Mouse (Mus musculus): ENCODE data around the gene Tmem265. TPM values are rescaled to one million over a fixed set of nuclear protein-coding genes. Genes with fewer than 3 reads are reported as not detected.

The Tmem265 gene
- polyA plus RNA-seq (2014; fragmentation: Nextera tagmentation; extraction: Ambion mirVana), result 4.0 and 8.4 TPM in 2 replicates

DNA sequence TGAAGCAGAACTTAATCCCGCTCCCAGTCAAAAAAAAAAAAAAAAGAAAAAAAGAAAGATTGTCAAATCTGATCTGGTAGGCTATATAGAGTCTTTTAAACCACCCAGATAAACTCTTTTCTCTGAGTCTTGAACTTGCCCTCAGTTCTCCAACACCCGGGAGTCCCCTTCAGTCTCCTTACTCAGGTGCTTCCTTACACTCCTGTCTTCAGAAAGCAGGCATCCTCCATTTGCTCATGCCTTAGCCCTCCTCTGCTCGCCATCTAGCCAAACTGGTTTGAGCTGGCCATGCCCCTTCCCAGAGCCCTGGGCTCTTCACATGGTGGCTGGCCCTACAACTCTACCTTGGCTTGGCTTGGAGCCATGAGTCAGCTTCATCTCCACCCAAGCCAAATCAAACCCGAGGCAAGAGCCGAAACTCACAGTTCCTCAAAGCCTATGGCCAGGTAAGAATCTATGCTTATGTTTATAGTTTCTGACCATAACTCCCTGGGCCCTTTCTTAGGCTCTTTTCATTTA is at the start of gene Tmem265:
TSS of gene Tmem265 (plus strand) at position 51 of the 519 bp plus-strand sequence.
- Histone ChIP-seq H3K4me2 (no peak within 1 kb of the TSS), H3K9me3 (ENCODE audit: control insufficient read depth, low read length) (no peaks in the 10 kb centered on the region), H3K4me3 (ENCODE audit: low read depth, low read length) (no peak within 1 kb of the TSS), H3K4me1 (ENCODE audit: control insufficient read depth, insufficient read depth, low read length) (no peaks in the 10 kb centered on the region), H3K36me3 (ENCODE audit: control insufficient read depth, insufficient read depth, low read length) (peaks cover 30% of the 10 kb centered on the region), H3K27ac (ENCODE audit: low read depth, low read length) (no peak within 1 kb of the TSS), H3K27me3 (ENCODE audit: control insufficient read depth, insufficient read depth, low read length) (no peaks in the 10 kb centered on the region), H3K9ac (ENCODE audit: low read length) (no peak within 1 kb of the TSS)
- ATAC-seq (ENCODE audit: low FRiP score) (no peak), DNase-seq (ENCODE audit: low spot score, missing footprints) (no peak)
- 91% methylated on average over 5 of the region's 5 CpGs for WGBS

DNA sequence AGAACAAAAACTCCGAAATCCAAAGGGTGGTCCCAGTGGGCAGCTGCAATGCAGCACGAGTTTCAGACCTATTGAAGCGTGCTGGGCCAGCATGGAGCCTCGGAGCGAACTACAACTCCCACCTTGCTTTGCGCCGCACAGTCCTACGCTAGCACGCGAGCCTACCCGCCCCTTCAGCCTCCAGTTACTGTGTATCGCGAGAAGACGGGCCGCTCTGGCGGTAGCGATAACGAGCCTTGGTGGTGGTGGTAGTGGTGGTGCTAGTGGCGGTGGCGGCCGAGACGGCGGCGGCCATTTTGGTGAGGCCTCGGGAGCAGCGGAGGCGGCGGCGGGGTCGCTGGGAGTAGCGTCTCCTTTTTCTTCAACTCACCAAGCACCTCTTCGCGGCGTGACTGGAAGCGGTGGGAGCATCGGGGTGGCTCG is 49.4 kb upstream of the Tmem265 start, which contains the start of gene Srcap:
TSS of gene Srcap (plus strand) at position 176 of the 423 bp plus-strand sequence.
- peak within 1 kb of the TSS; percentile 87 for H3K9ac ChIP-seq (ENCODE audit: low read length)
- H3K4me2 ChIP-seq, result peak within 1 kb of the TSS; percentile 53
- no peaks in the 10 kb centered on the region for H3K27me3 ChIP-seq (ENCODE audit: control insufficient read depth, insufficient read depth, low read length)
- H3K36me3 ChIP-seq (ENCODE audit: control insufficient read depth, insufficient read depth, low read length), result peaks cover 8% of the 10 kb centered on the region
- under 1% methylated on average over 37 of the region's 37 CpGs for WGBS
- peak within 1 kb of the TSS; percentile 81 for H3K4me3 ChIP-seq (ENCODE audit: low read depth, low read length)
- peak within 1 kb of the TSS; percentile 97 for H3K27ac ChIP-seq (ENCODE audit: low read depth, low read length)
- DNase-seq (ENCODE audit: low spot score, missing footprints), result peak; percentile 98
- H3K4me1 ChIP-seq (ENCODE audit: control insufficient read depth, insufficient read depth, low read length), result peaks cover 8% of the 10 kb centered on the region
- no peaks in the 10 kb centered on the region for H3K9me3 ChIP-seq (ENCODE audit: control insufficient read depth, low read length)
- ATAC-seq (ENCODE audit: low FRiP score), result peak; percentile 98

DNA sequence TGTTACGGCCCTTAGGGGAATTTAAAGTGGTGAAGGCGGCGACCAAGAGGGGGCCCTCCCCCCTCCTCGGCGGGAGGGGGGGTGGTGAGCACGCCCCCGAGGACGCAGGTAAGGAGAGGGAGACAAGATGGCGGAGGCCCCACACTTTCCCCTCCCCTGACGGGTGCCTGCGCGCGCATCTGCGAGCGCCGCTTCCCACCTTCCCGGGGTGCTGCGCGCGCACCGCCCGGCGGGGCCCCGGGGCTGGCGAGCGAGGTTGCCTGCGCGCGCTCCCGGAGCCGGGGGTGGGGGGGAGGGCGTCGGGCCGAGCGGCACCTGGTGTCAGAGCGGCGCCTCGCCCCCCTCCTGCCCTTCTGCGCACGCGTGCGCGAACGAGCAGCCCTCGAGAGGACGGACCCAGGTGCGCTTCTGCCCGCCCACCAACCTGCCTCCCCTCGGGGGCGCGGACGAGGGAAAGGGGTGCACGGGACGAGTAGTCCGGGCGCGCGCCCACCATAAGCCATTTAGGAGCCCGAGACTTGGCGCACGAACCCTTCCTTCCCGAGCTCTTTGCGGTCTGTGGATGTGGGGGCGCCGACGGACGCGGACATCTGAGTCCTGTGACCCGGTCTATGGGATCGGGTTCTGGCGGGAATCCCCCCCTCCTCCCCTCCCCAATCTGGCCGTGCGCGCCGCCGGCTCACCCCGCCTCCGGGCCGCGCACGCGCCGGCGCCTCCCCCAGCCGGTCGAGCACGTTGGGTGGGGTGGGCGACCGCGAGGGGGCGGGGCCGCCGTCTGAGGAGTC is 48.8 kb upstream of the Tmem265 start:
- DNase-seq (ENCODE audit: low spot score, missing footprints), result peak; percentile 99
- H3K9me3 ChIP-seq (ENCODE audit: control insufficient read depth, low read length), result no peaks in the 10 kb centered on the region
- WGBS, result under 1% methylated on average over 55 of the region's 93 CpGs
- peak overlapping the region; percentile 97 for H3K27ac ChIP-seq (ENCODE audit: low read depth, low read length)
- H3K4me1 ChIP-seq (ENCODE audit: control insufficient read depth, insufficient read depth, low read length), result peaks cover 8% of the 10 kb centered on the region
- H3K4me3 ChIP-seq (ENCODE audit: low read depth, low read length), result peak overlapping the region; percentile 81
- no peaks in the 10 kb centered on the region for H3K27me3 ChIP-seq (ENCODE audit: control insufficient read depth, insufficient read depth, low read length)
- peak overlapping the region; percentile 87 for H3K9ac ChIP-seq (ENCODE audit: low read length)
- ATAC-seq (ENCODE audit: low FRiP score), result peak; percentile 85
- peaks cover 8% of the 10 kb centered on the region for H3K36me3 ChIP-seq (ENCODE audit: control insufficient read depth, insufficient read depth, low read length)
- H3K4me2 ChIP-seq, result peak overlapping the region; percentile 53

GRCm38 (mm10) chr7:127513016-127513390 is 48.2 kb upstream of the Tmem265 start:
- ATAC-seq (ENCODE audit: low FRiP score), result no peak
- peaks cover 9% of the 10 kb centered on the region for H3K36me3 ChIP-seq (ENCODE audit: control insufficient read depth, insufficient read depth, low read length)

GRCm38 (mm10) chr7:127513781-127514180 is 47.4 kb upstream of the Tmem265 start:
- Histone ChIP-seq H3K36me3 (ENCODE audit: control insufficient read depth, insufficient read depth, low read length) (peaks cover 11% of the 10 kb centered on the region), H3K9ac (ENCODE audit: low read length) (no peak overlapping the region)
- 95% methylated on average over 3 of the region's 3 CpGs for WGBS

More at GRCm38 (mm10) chr7:127513016-127513390, 48.2 kb upstream of the Tmem265 start:
- WGBS, result 48% methylated on average over 8 of the region's 8 CpGs
- Histone ChIP-seq H3K4me2 (peak overlapping the region; percentile 53), H3K4me3 (ENCODE audit: low read depth, low read length) (peak overlapping the region; percentile 81), H3K27ac (ENCODE audit: low read depth, low read length) (no peak overlapping the region), H3K4me1 (ENCODE audit: control insufficient read depth, insufficient read depth, low read length) (peaks cover 8% of the 10 kb centered on the region), H3K9ac (ENCODE audit: low read length) (peak overlapping the region; percentile 87), H3K9me3 (ENCODE audit: control insufficient read depth, low read length) (no peaks in the 10 kb centered on the region), H3K27me3 (ENCODE audit: control insufficient read depth, insufficient read depth, low read length) (no peaks in the 10 kb centered on the region)
- no peak for DNase-seq (ENCODE audit: low spot score, missing footprints)

DNA sequence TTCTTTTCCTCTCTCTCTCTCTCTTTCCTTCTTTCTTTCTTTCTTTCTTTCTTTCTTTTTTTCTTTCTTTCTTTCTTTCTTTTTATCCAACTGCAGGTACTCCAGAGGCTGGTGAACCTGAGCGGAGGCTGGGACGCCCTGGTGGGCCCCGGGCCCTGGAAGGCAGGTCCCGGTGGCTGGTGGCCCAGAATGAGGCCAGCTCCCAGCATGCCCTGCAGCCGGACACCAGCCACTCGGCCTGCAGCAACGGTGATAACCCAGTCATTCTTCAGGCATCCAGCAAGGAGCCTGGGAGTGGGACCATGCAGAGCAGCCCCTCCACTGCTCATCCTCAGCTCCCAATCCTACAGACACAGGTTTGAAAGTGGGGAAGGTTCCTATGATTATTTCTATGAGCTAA is 45.3 kb upstream of the Tmem265 start:
- Histone ChIP-seq H3K4me2 (no peak overlapping the region), H3K36me3 (ENCODE audit: control insufficient read depth, insufficient read depth, low read length) (peaks cover 20% of the 10 kb centered on the region), H3K4me1 (ENCODE audit: control insufficient read depth, insufficient read depth, low read length) (peaks cover 8% of the 10 kb centered on the region), H3K4me3 (ENCODE audit: low read depth, low read length) (no peak overlapping the region), H3K27me3 (ENCODE audit: control insufficient read depth, insufficient read depth, low read length) (no peaks in the 10 kb centered on the region), H3K27ac (ENCODE audit: low read depth, low read length) (no peak overlapping the region), H3K9me3 (ENCODE audit: control insufficient read depth, low read length) (no peaks in the 10 kb centered on the region), H3K9ac (ENCODE audit: low read length) (no peak overlapping the region)
- WGBS, result 91% methylated on average over 7 of the region's 7 CpGs
- DNase-seq (ENCODE audit: low spot score, missing footprints) (no peak), ATAC-seq (ENCODE audit: low FRiP score) (no peak)

More at GRCm38 (mm10) chr7:127513781-127514180, 47.4 kb upstream of the Tmem265 start:
- H3K4me3 ChIP-seq (ENCODE audit: low read depth, low read length), result no peak overlapping the region
- no peaks in the 10 kb centered on the region for H3K9me3 ChIP-seq (ENCODE audit: control insufficient read depth, low read length)
- DNase-seq (ENCODE audit: low spot score, missing footprints) (no peak), ATAC-seq (ENCODE audit: low FRiP score) (no peak)
- no peaks in the 10 kb centered on the region for H3K27me3 ChIP-seq (ENCODE audit: control insufficient read depth, insufficient read depth, low read length)
- no peak overlapping the region for H3K27ac ChIP-seq (ENCODE audit: low read depth, low read length)
- peak overlapping the region; percentile 53; the same call in 1 of the 2 replicates for H3K4me2 ChIP-seq
- peaks cover 8% of the 10 kb centered on the region for H3K4me1 ChIP-seq (ENCODE audit: control insufficient read depth, insufficient read depth, low read length)

DNA sequence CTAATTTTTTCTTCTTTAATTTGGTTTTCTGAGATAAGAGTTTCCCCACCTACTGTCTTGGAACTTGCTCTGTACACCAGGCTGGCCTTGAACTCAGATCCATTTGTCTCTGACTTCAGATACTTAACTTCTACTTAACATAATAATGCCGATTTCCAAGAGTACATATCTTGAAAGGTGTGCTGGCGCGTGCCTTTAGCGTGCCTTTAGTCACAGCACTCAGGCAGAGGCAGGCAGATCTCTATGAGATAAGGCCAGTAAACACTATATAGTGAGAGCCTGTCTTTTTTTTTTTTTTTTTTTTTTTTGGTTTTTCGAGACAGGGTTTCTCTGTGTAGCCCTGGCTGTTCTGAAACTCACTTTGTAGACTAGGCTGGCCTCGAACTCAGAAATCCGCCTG is 44.8 kb upstream of the Tmem265 start:
- no peak overlapping the region for H3K27ac ChIP-seq (ENCODE audit: low read depth, low read length)
- H3K4me2 ChIP-seq, result no peak overlapping the region
- no peaks in the 10 kb centered on the region for H3K27me3 ChIP-seq (ENCODE audit: control insufficient read depth, insufficient read depth, low read length)
- no peaks in the 10 kb centered on the region for H3K9me3 ChIP-seq (ENCODE audit: control insufficient read depth, low read length)
- H3K4me3 ChIP-seq (ENCODE audit: low read depth, low read length), result no peak overlapping the region
- ATAC-seq (ENCODE audit: low FRiP score) (no peak), DNase-seq (ENCODE audit: low spot score, missing footprints) (no peak)
- no peak overlapping the region for H3K9ac ChIP-seq (ENCODE audit: low read length)
- peaks cover 5% of the 10 kb centered on the region for H3K4me1 ChIP-seq (ENCODE audit: control insufficient read depth, insufficient read depth, low read length)
- peaks cover 22% of the 10 kb centered on the region for H3K36me3 ChIP-seq (ENCODE audit: control insufficient read depth, insufficient read depth, low read length)
- WGBS, result 96% methylated on average over 6 of the region's 7 CpGs

GRCm38 (mm10) chr7:127519284-127519683 is 41.9 kb upstream of the Tmem265 start, which contains the start of gene Gm42715:
Gene Gm42715 (plus strand): TSS chr7:127519584.
- no peak for DNase-seq (ENCODE audit: low spot score, missing footprints)
- H3K4me2 ChIP-seq, result no peak within 1 kb of the TSS
- H3K27me3 ChIP-seq (ENCODE audit: control insufficient read depth, insufficient read depth, low read length), result no peaks in the 10 kb centered on the region
- H3K27ac ChIP-seq (ENCODE audit: low read depth, low read length), result no peak within 1 kb of the TSS
- no peaks in the 10 kb centered on the region for H3K4me1 ChIP-seq (ENCODE audit: control insufficient read depth, insufficient read depth, low read length)
- H3K4me3 ChIP-seq (ENCODE audit: low read depth, low read length), result no peak within 1 kb of the TSS
- 99% methylated on average over 3 of the region's 3 CpGs for WGBS
- ATAC-seq (ENCODE audit: low FRiP score), result no peak
- H3K9me3 ChIP-seq (ENCODE audit: control insufficient read depth, low read length), result no peaks in the 10 kb centered on the region
- peaks cover 42% of the 10 kb centered on the region for H3K36me3 ChIP-seq (ENCODE audit: control insufficient read depth, insufficient read depth, low read length)
- H3K9ac ChIP-seq (ENCODE audit: low read length), result no peak within 1 kb of the TSS

- Histone ChIP-seq H3K9me3 (ENCODE audit: control insufficient read depth, low read length) (no peaks in the 10 kb centered on the region), H3K4me2 (no peak overlapping the region), H3K27me3 (ENCODE audit: control insufficient read depth, insufficient read depth, low read length) (no peaks in the 10 kb centered on the region), H3K27ac (ENCODE audit: low read depth, low read length) (no peak overlapping the region), H3K9ac (ENCODE audit: low read length) (no peak overlapping the region), H3K36me3 (ENCODE audit: control insufficient read depth, insufficient read depth, low read length) (peaks cover 66% of the 10 kb centered on the region), H3K4me1 (ENCODE audit: control insufficient read depth, insufficient read depth, low read length) (no peaks in the 10 kb centered on the region), H3K4me3 (ENCODE audit: low read depth, low read length) (no peak overlapping the region)
- DNase-seq (ENCODE audit: low spot score, missing footprints) (no peak), ATAC-seq (ENCODE audit: low FRiP score) (no peak)
- WGBS, result 99% methylated on average over 3 of the region's 3 CpGs
Observed at GRCm38 (mm10) chr7:127541671-127542070, 19.5 kb upstream of the Tmem265 start.
